Mouse (Mus musculus) lung, adult 2 months (tissue): Measurements from ENCODE around the gene Scd3.

Source experiments
- CTCF ChIP-seq: fragments of 200-500 bp; IDR thresholded peaks from 2 replicates; pipeline ENCODE4 v1.5.1; 2011; ENCODE audit warnings: mild to moderate bottlenecking, low read length, control low read depth; ENCODE audit not compliant: insufficient read depth
- POLR2A ChIP-seq: fragments of 200-500 bp; IDR thresholded peaks from 2 replicates; pipeline ENCODE4 v1.6.1; 2011; ENCODE audit warnings: low read depth, mild to moderate bottlenecking, control low read depth, low read length, borderline replicate concordance; ENCODE audit errors: extremely low read depth

- TF ChIP-seq CTCF (no peak), POLR2A (no peak)
Observed at GRCm38 (mm10) chr19:44286109-44286508, 83.0 kb downstream of the Scd3 start.
